Mouse (Mus musculus) hindbrain, embryonic 16.5 days (tissue): Measurements from ENCODE around the gene Osbpl9. TPM values are rescaled to one million over a fixed set of nuclear protein-coding genes. Genes with fewer than 3 reads are reported as not detected.

Source experiments
- ATAC-seq: fragments of 200-750 bp; cut with Nextera tagmentation; 2 replicates; pipeline ENCODE4 v1.8.0; 2017; ENCODE audit warnings: moderate TSS enrichment, moderate library complexity
- H3K27ac ChIP-seq: fragments of 300-500 bp; sonication (generic); 2 replicates; pipeline ENCODE4 v1.5.1; 2014; ENCODE audit warnings: low read depth, mild to moderate bottlenecking, control low read depth, low read length, moderate library complexity
- H3K27me3 ChIP-seq: fragments of 300-500 bp; sonication (generic); replicated peaks from 2 replicates; pipeline ENCODE4 v1.6.1; 2014; ENCODE audit warnings: low read length; ENCODE audit not compliant: control insufficient read depth, insufficient read depth
- H3K36me3 ChIP-seq: fragments of 300-500 bp; sonication (generic); 2 replicates; pipeline ENCODE4 v1.6.1; 2014; ENCODE audit warnings: mild to moderate bottlenecking, low read length, moderate library complexity, mixed read lengths; ENCODE audit not compliant: control insufficient read depth, insufficient read depth
- H3K4me1 ChIP-seq: fragments of 300-500 bp; sonication (generic); 2 replicates; pipeline ENCODE4 v1.6.1; 2014; ENCODE audit warnings: low read depth, low read length; ENCODE audit not compliant: control insufficient read depth, insufficient read depth
- H3K4me2 ChIP-seq: fragments of 300-500 bp; sonication (generic); 2 replicates; pipeline ENCODE4 v1.6.1; 2014; ENCODE audit warnings: mild to moderate bottlenecking, low read length, control low read depth, moderate library complexity
- H3K4me3 ChIP-seq: fragments of 300-500 bp; sonication (generic); 2 replicates; pipeline ENCODE4 v1.5.1; 2014; ENCODE audit warnings: mild to moderate bottlenecking, low read length, control low read depth, moderate library complexity
- H3K9ac ChIP-seq: fragments of 300-500 bp; sonication (generic); 2 replicates; pipeline ENCODE4 v1.6.1; 2014; ENCODE audit warnings: low read depth, mild to moderate bottlenecking, control low read depth, low read length, moderate library complexity
- H3K9me3 ChIP-seq: fragments of 300-500 bp; sonication (generic); 2 replicates; pipeline ENCODE4 v1.6.1; 2014; ENCODE audit warnings: mild to moderate bottlenecking, low read length, moderate library complexity; ENCODE audit not compliant: control insufficient read depth
- WGBS: fragments of 180-500 bp; shearing (Covaris S2); extraction: QIAGEN DNeasy Blood & Tissue Kit; methylation state at CpG from one replicate; pipeline ENCODE4 v1.1.7; 2014; 5-methylcytosine and 5-hydroxymethylcytosine counted together
- polyA plus RNA-seq: library from polyadenylated mRNA; unstranded; fragments of >200 nt; fragmentation: Nextera tagmentation; extraction: Ambion mirVana; gene quantifications from 2 replicates; pipeline ENCODE4 v1.2.1, GENCODE M21; 2015

The Osbpl9 gene
- polyA plus RNA-seq, 1 experiment from 2014 or later, result 72.2 TPM

- Histone ChIP-seq H3K4me1 (peaks cover 12% of the 10 kb centered on the region), H3K4me2 (no peak overlapping the region), H3K9ac (no peak overlapping the region), H3K27ac (peak overlapping the region; percentile 50), H3K27me3 (no peaks in the 10 kb centered on the region), H3K36me3 (no peaks in the 10 kb centered on the region), H3K4me3 (no peak overlapping the region), H3K9me3 (no peaks in the 10 kb centered on the region)
- peak; percentile 71 for ATAC-seq
- WGBS, result 50% methylated on average over 9 of the region's 9 CpGs
These were observed 32.8 kb upstream of the Osbpl9 start for GRCm38 (mm10) chr4:109234806-109235350.

- Histone ChIP-seq H3K36me3 (no peaks in the 10 kb centered on the region), H3K4me2 (no peak within 1 kb of the TSS), H3K9me3 (no peaks in the 10 kb centered on the region), H3K4me1 (peaks cover 12% of the 10 kb centered on the region), H3K4me3 (no peak within 1 kb of the TSS), H3K27ac (peak within 1 kb of the TSS; percentile 50), H3K9ac (no peak within 1 kb of the TSS), H3K27me3 (no peaks in the 10 kb centered on the region)
- ATAC-seq, result no peak
- WGBS, result 80% methylated on average over 2 of the region's 2 CpGs
These were observed 32.1 kb upstream of the Osbpl9 start, which contains the start of gene Calr4 for GRCm38 (mm10) chr4:109234185-109234584. Calr4 (plus strand) TSS chr4:109234485.

- Histone ChIP-seq H3K4me1 (no peaks in the 10 kb centered on the region; the same call in none of the 2 replicates), H3K27ac (no peak overlapping the region), H3K9ac (no peak overlapping the region), H3K4me3 (no peak overlapping the region), H3K9me3 (no peaks in the 10 kb centered on the region), H3K4me2 (no peak overlapping the region), H3K27me3 (no peaks in the 10 kb centered on the region), H3K36me3 (no peaks in the 10 kb centered on the region)
- 58% methylated on average over 7 of the region's 7 CpGs for WGBS
- no peak for ATAC-seq
These were observed 27.8 kb upstream of the Osbpl9 start for GRCm38 (mm10) chr4:109229766-109230279.

- peak overlapping the region; percentile 26; the same call in 1 of the 2 replicates for H3K27ac ChIP-seq
- no peaks in the 10 kb centered on the region; the same call in 1 of the 2 replicates for H3K4me1 ChIP-seq
- no peak overlapping the region for H3K4me2 ChIP-seq
- H3K36me3 ChIP-seq, result no peaks in the 10 kb centered on the region
- H3K9ac ChIP-seq, result no peak overlapping the region
- 70% methylated on average over 5 of the region's 5 CpGs for WGBS
- no peaks in the 10 kb centered on the region for H3K9me3 ChIP-seq
- no peaks in the 10 kb centered on the region for H3K27me3 ChIP-seq
- ATAC-seq, result no peak
- H3K4me3 ChIP-seq, result no peak overlapping the region
These were observed 24.0 kb upstream of the Osbpl9 start for GRCm38 (mm10) chr4:109226071-109226470.

- ATAC-seq, result peak; percentile 68
- Histone ChIP-seq H3K4me1 (no peaks in the 10 kb centered on the region; the same call in 1 of the 2 replicates), H3K27ac (peak overlapping the region; percentile 65), H3K4me3 (no peak overlapping the region), H3K9ac (no peak overlapping the region), H3K27me3 (no peaks in the 10 kb centered on the region), H3K9me3 (no peaks in the 10 kb centered on the region), H3K36me3 (no peaks in the 10 kb centered on the region), H3K4me2 (no peak overlapping the region)
- 31% methylated on average over 6 of the region's 6 CpGs for WGBS
These were observed 23.5 kb upstream of the Osbpl9 start for GRCm38 (mm10) chr4:109225606-109226005.

- WGBS, result 27% methylated on average over 13 of the region's 13 CpGs
- H3K36me3 ChIP-seq, result no peaks in the 10 kb centered on the region
- no peaks in the 10 kb centered on the region for H3K9me3 ChIP-seq
- H3K27me3 ChIP-seq, result no peaks in the 10 kb centered on the region
- H3K4me1 ChIP-seq, result no peaks in the 10 kb centered on the region; the same call in 1 of the 2 replicates
- H3K4me3 ChIP-seq, result no peak overlapping the region
- H3K27ac ChIP-seq, result peak overlapping the region; percentile 65
- H3K4me2 ChIP-seq, result no peak overlapping the region
- peak; percentile 97 for ATAC-seq
- no peak overlapping the region for H3K9ac ChIP-seq
These were observed 22.9 kb upstream of the Osbpl9 start for GRCm38 (mm10) chr4:109224762-109225552.

- no peaks in the 10 kb centered on the region; the same call in 1 of the 2 replicates for H3K4me1 ChIP-seq
- H3K4me3 ChIP-seq, result no peak overlapping the region
- no peak overlapping the region for H3K9ac ChIP-seq
- H3K27ac ChIP-seq, result no peak overlapping the region
- H3K4me2 ChIP-seq, result no peak overlapping the region
- H3K9me3 ChIP-seq, result no peaks in the 10 kb centered on the region
- no peak for ATAC-seq
- H3K36me3 ChIP-seq, result no peaks in the 10 kb centered on the region
- no peaks in the 10 kb centered on the region for H3K27me3 ChIP-seq
- WGBS, result 80% methylated on average over 3 of the region's 3 CpGs
These were observed 19.9 kb upstream of the Osbpl9 start for GRCm38 (mm10) chr4:109222001-109222400.

- no peaks in the 10 kb centered on the region for H3K27me3 ChIP-seq
- no peak overlapping the region for H3K4me2 ChIP-seq
- H3K9me3 ChIP-seq, result no peaks in the 10 kb centered on the region
- no peak overlapping the region for H3K4me3 ChIP-seq
- 74% methylated on average over 14 of the region's 14 CpGs for WGBS
- no peak for ATAC-seq
- H3K27ac ChIP-seq, result no peak overlapping the region
- H3K36me3 ChIP-seq, result no peaks in the 10 kb centered on the region
- H3K4me1 ChIP-seq, result no peaks in the 10 kb centered on the region; the same call in 1 of the 2 replicates
- no peak overlapping the region for H3K9ac ChIP-seq
These were observed 18.4 kb upstream of the Osbpl9 start for GRCm38 (mm10) chr4:109220441-109220940.

GRCm38 (mm10) chr4:109218008-109218407 lies 15.9 kb upstream of the Osbpl9 start:
- Histone ChIP-seq H3K9ac (no peak overlapping the region), H3K4me1 (no peaks in the 10 kb centered on the region), H3K27me3 (no peaks in the 10 kb centered on the region), H3K36me3 (no peaks in the 10 kb centered on the region), H3K4me3 (no peak overlapping the region), H3K27ac (no peak overlapping the region), H3K4me2 (no peak overlapping the region), H3K9me3 (no peaks in the 10 kb centered on the region)
- ATAC-seq, result no peak
- WGBS, result 82% methylated on average over 7 of the region's 7 CpGs
